Mouse (Mus musculus): ENCODE results near the gene Cdkn1c. TPM values are rescaled to one million over a fixed set of nuclear protein-coding genes. Genes with fewer than 3 reads are reported as not detected.
A peak's percentile ranks its signal among the peaks of the same experiment; 100 is the strongest.

Cdkn1c gene
- polyA plus RNA-seq, 1 experiment from 2014 or later: 672 TPM

DNA sequence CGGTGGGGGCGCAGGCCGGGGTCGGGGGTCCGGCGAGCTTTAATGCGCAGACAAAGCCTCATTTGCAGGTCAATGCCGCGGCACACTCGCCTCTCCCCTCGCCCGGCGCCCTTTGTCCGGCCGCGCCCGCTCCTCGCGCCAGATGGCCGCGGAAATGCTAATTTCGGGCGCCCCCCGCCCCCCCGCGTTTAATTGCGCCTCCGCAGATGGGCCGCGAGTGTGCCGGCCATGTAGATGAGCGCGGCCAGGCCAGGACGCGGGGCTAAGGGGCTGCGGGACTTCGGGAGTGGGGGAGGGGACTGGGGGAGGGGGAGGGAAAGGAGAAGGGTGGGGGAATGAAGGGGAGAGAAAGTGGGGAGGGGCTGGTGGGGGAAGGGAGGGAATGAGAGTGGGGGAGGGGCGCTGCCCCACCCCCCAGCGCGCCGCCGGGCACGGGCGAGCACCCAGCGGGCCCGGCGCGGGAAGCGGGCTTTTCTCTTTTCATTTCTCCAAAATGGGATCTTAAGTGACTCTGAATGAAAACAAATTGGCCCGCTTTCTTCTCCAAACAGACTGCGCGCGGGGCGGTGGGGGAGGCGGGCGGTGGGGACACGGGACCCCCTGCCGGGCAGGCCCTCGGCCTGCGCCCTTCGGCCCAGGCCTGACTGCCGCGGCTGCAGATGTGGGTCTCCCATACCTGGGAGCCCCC is 22.8 kb downstream of the Cdkn1c start:
- DNase-seq (ENCODE audit: low spot score): peak; percentile 76
- WGBS: 2% methylated on average over 59 of the region's 63 CpGs
- H3K36me3 ChIP-seq (ENCODE audit: control insufficient read depth, insufficient read depth, low read length): no peaks in the 10 kb centered on the region
- ATAC-seq (replicated peaks; ENCODE audit: low FRiP score, low TSS enrichment, low read depth): peak; percentile 70
- H3K4me1 ChIP-seq (replicated peaks; ENCODE audit: control insufficient read depth, insufficient read depth, low read length): peaks cover 14% of the 10 kb centered on the region; the same call in 1 of the 2 replicates
- no peaks in the 10 kb centered on the region for H3K9me3 ChIP-seq (ENCODE audit: control insufficient read depth, low read length)
- peak overlapping the region; percentile 39; the same call in 1 of the 2 replicates for H3K27ac ChIP-seq (ENCODE audit: low read depth)
- H3K4me3 ChIP-seq (ENCODE audit: low read depth, low read length): peak overlapping the region; percentile 44
- peak overlapping the region; percentile 96 for H3K4me2 ChIP-seq (ENCODE audit: low read length)
- H3K27me3 ChIP-seq (replicated peaks; ENCODE audit: control insufficient read depth, insufficient read depth, low read length): no peaks in the 10 kb centered on the region
- H3K9ac ChIP-seq (ENCODE audit: low read length): peak overlapping the region; percentile 70

DNA sequence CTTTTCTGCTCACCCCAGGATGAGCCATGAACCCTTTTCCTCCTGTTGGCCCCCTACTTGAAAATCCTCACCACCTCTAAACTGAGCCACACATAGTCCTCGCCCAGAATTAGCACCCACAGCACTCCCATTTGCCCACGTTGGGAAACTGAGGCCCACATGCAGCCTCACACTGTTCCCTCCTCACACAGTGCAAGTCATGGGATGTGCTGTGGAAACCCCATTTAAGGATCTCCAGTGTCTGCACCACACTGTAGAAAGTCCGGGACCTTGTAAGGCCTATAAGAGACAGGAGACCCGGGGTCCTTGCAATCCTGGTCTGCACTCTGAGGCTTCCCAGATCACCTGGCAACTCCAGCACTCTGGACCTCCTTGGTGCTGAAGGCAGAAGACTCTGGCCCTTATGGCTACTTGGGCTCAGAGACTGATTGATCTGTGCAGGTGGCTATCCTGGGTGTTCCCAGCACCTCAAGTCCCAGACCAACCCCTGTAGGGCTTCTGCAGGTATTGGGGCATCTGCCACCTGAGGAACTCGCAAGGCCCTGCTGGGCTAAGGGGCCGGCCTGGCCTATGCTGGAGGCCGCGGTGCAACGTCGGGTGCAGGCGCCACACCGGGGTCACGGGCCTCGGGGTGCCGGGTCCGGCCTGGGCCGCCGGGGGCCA is 23.5 kb downstream of the Cdkn1c start:
- peak overlapping the region; percentile 70 for H3K9ac ChIP-seq (ENCODE audit: low read length)
- peak overlapping the region; percentile 96 for H3K4me2 ChIP-seq (ENCODE audit: low read length)
- no peaks in the 10 kb centered on the region for H3K36me3 ChIP-seq (ENCODE audit: control insufficient read depth, insufficient read depth, low read length)
- H3K9me3 ChIP-seq (ENCODE audit: control insufficient read depth, low read length): no peaks in the 10 kb centered on the region
- 21% methylated on average over 18 of the region's 18 CpGs for WGBS
- H3K27me3 ChIP-seq (replicated peaks; ENCODE audit: control insufficient read depth, insufficient read depth, low read length): no peaks in the 10 kb centered on the region
- H3K27ac ChIP-seq (ENCODE audit: low read depth): peak overlapping the region; percentile 39; the same call in 1 of the 2 replicates
- peak overlapping the region; percentile 44 for H3K4me3 ChIP-seq (ENCODE audit: low read depth, low read length)
- peak; percentile 64 for ATAC-seq (replicated peaks; ENCODE audit: low FRiP score, low TSS enrichment, low read depth)
- DNase-seq (ENCODE audit: low spot score): peak; percentile 74
- peaks cover 14% of the 10 kb centered on the region; the same call in 1 of the 2 replicates for H3K4me1 ChIP-seq (replicated peaks; ENCODE audit: control insufficient read depth, insufficient read depth, low read length)

- Histone ChIP-seq H3K36me3 (ENCODE audit: control insufficient read depth, insufficient read depth, low read length) (no peaks in the 10 kb centered on the region), H3K9me3 (ENCODE audit: control insufficient read depth, low read length) (no peaks in the 10 kb centered on the region), H3K4me2 (ENCODE audit: low read length) (no peak overlapping the region), H3K27ac (ENCODE audit: low read depth) (no peak overlapping the region), H3K9ac (ENCODE audit: low read length) (no peak overlapping the region), H3K4me1 (replicated peaks; ENCODE audit: control insufficient read depth, insufficient read depth, low read length) (peaks cover 6% of the 10 kb centered on the region; the same call in 1 of the 2 replicates), H3K27me3 (replicated peaks; ENCODE audit: control insufficient read depth, insufficient read depth, low read length) (no peaks in the 10 kb centered on the region), H3K4me3 (ENCODE audit: low read depth, low read length) (no peak overlapping the region)
- DNase-seq (ENCODE audit: low spot score) (no peak), ATAC-seq (replicated peaks; ENCODE audit: low FRiP score, low TSS enrichment, low read depth) (no peak)
- WGBS: 74% methylated on average over 7 of the region's 7 CpGs
Measured at GRCm38 (mm10) chr7:143433331-143433730, 27.5 kb downstream of the Cdkn1c start.

DNA sequence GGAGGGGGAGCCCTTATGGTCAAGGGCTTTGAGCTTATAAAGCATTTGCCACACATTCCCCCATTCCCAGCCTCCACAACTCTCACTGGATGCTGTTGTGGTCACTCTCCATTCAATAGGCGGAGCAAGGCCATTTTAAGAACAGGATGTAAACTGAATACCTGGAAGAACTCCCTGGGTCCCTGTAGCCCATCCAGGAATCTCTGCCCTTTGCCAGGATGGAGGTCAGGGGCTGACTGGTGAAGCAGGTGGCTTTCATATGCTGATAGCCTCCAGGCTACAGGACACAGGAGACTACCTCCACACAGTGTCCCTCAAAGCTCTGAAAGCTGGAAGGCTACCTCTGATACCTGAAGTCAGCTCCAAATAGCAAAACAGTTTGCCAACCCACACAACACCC is 28.2 kb downstream of the Cdkn1c start:
- no peaks in the 10 kb centered on the region for H3K9me3 ChIP-seq (ENCODE audit: control insufficient read depth, low read length)
- no peak overlapping the region for H3K4me3 ChIP-seq (ENCODE audit: low read depth, low read length)
- no peaks in the 10 kb centered on the region for H3K36me3 ChIP-seq (ENCODE audit: control insufficient read depth, insufficient read depth, low read length)
- 73% methylated on average over 1 of the region's 1 CpGs for WGBS
- peaks cover 3% of the 10 kb centered on the region; the same call in 1 of the 2 replicates for H3K4me1 ChIP-seq (replicated peaks; ENCODE audit: control insufficient read depth, insufficient read depth, low read length)
- ATAC-seq (replicated peaks; ENCODE audit: low FRiP score, low TSS enrichment, low read depth) (no peak), DNase-seq (ENCODE audit: low spot score) (no peak)
- no peak overlapping the region for H3K27ac ChIP-seq (ENCODE audit: low read depth)
- H3K27me3 ChIP-seq (replicated peaks; ENCODE audit: control insufficient read depth, insufficient read depth, low read length): no peaks in the 10 kb centered on the region
- no peak overlapping the region for H3K4me2 ChIP-seq (ENCODE audit: low read length)
- no peak overlapping the region for H3K9ac ChIP-seq (ENCODE audit: low read length)

DNA sequence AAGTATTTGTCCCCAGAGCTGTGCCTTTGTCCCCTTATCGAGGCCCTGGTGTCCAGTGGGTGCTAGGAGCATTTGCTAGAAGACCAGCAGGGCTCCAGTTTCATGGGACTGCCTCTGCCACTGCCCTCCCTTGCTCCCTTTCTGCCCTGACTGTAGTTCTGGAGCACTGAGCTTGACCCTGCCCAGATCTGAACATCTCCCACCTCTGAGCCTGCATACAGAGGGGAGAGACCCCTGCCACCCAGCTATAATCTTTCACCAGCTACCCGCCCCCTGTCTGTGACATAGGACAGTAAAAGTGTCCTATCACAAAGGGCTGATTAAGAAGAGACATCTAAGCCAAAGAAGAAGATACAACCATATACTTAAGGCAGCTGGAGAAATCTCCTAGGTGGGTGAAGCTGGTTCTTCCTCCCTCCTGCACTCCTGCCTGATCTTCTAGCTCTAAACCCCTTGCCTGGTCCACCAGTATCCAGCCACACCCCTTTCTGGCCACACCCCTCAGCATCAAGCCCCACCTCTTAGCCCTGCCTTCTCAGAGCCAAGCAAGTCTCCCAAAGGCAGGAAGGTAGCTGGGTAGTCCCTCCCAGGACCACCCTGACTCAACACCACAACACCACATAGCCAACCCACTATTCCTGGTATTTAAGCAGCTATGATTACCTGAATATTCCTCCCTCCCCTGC is 31.9 kb downstream of the Cdkn1c start:
- no peaks in the 10 kb centered on the region for H3K9me3 ChIP-seq (ENCODE audit: control insufficient read depth, low read length)

DNA sequence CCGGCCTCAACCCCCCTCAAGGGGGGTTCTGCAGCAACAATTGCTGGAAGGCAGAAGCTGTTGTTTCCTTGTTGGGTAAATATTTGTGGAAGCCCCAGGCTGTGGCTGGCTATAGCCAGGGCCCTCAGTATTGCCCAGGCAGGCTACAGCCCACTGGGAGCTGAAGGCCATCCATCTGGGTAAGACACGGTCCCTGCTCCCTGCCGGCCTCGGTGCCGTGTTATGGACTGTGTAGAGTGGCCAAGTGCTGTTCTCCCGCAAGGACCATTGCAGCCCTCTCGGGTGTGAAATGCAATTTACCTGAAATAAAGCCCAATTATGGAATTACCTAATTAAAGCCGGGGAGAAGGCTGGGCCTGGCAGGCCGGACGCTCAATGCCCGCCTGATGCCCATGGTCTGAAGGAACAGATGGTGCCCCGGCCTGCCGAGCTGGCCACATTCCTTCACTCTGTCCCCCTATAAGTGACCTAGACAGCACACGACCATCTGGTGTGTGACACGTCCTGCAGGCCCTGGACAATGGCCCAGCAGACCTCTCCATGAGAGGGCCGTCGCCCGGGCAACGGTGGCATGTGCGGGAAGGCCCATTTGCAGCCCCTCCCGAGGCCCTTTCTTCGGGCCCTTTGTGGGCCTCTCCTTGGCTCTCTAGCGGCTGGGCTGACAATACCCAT is 32.6 kb downstream of the Cdkn1c start:
- Histone ChIP-seq H3K27ac (ENCODE audit: low read depth) (no peak overlapping the region), H3K4me3 (ENCODE audit: low read depth, low read length) (no peak overlapping the region), H3K36me3 (ENCODE audit: control insufficient read depth, insufficient read depth, low read length) (no peaks in the 10 kb centered on the region), H3K9me3 (ENCODE audit: control insufficient read depth, low read length) (no peaks in the 10 kb centered on the region), H3K4me1 (replicated peaks; ENCODE audit: control insufficient read depth, insufficient read depth, low read length) (no peaks in the 10 kb centered on the region), H3K27me3 (replicated peaks; ENCODE audit: control insufficient read depth, insufficient read depth, low read length) (no peaks in the 10 kb centered on the region), H3K4me2 (ENCODE audit: low read length) (no peak overlapping the region), H3K9ac (ENCODE audit: low read length) (no peak overlapping the region)
- DNase-seq (ENCODE audit: low spot score): no peak
- no peak for ATAC-seq (replicated peaks; ENCODE audit: low FRiP score, low TSS enrichment, low read depth)
- WGBS: 63% methylated on average over 23 of the region's 23 CpGs

More for the DNA sequence above, 31.9 kb downstream of the Cdkn1c start:
- DNase-seq (ENCODE audit: low spot score): no peak
- Histone ChIP-seq H3K4me2 (ENCODE audit: low read length) (no peak overlapping the region), H3K27me3 (replicated peaks; ENCODE audit: control insufficient read depth, insufficient read depth, low read length) (no peaks in the 10 kb centered on the region), H3K9ac (ENCODE audit: low read length) (no peak overlapping the region), H3K27ac (ENCODE audit: low read depth) (no peak overlapping the region), H3K4me3 (ENCODE audit: low read depth, low read length) (no peak overlapping the region), H3K4me1 (replicated peaks; ENCODE audit: control insufficient read depth, insufficient read depth, low read length) (no peaks in the 10 kb centered on the region), H3K36me3 (ENCODE audit: control insufficient read depth, insufficient read depth, low read length) (no peaks in the 10 kb centered on the region)
- no peak for ATAC-seq (replicated peaks; ENCODE audit: low FRiP score, low TSS enrichment, low read depth)
- WGBS: 62% methylated on average over 2 of the region's 2 CpGs

DNA sequence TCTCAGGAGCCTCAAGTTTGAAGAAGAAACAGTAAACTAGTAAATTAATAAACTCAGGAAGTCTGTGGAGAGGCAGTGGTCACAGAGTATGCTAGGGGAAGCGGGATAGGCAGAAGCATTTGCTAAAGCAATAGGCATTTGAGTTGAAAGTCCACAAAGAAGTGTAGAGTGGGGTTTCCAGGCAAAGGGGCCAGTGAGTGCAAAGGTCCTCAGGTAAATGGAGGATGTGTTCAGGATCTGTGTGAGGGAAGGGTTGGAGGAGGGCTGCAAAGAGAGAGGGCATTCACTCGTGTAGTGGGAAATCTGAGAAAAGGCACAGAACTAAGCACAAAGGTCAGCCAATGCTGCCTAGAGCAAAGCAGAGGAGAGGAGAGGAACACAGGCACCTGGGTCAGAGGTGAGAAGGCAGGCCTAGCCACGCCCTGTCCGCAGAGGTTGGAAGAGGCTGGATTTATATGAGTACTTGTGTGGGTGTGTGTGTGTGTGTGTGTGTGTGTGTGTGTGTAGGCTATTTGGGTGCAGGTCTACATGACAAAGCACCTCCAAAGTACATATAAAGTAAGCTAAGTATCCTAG is 41.2 kb downstream of the Cdkn1c start:
- Histone ChIP-seq H3K9ac (ENCODE audit: low read length) (no peak overlapping the region), H3K9me3 (ENCODE audit: control insufficient read depth, low read length) (no peaks in the 10 kb centered on the region), H3K36me3 (ENCODE audit: control insufficient read depth, insufficient read depth, low read length) (no peaks in the 10 kb centered on the region), H3K4me2 (ENCODE audit: low read length) (no peak overlapping the region), H3K4me1 (replicated peaks; ENCODE audit: control insufficient read depth, insufficient read depth, low read length) (peaks cover 7% of the 10 kb centered on the region), H3K4me3 (ENCODE audit: low read depth, low read length) (no peak overlapping the region), H3K27ac (ENCODE audit: low read depth) (no peak overlapping the region), H3K27me3 (replicated peaks; ENCODE audit: control insufficient read depth, insufficient read depth, low read length) (no peaks in the 10 kb centered on the region)
- ATAC-seq (replicated peaks; ENCODE audit: low FRiP score, low TSS enrichment, low read depth) (no peak), DNase-seq (ENCODE audit: low spot score) (no peak)
- 73% methylated on average over 4 of the region's 4 CpGs for WGBS

GRCm38 (mm10) chr7:143417875-143418274 is 43.0 kb downstream of the Cdkn1c start:
- 47% methylated on average over 5 of the region's 5 CpGs for WGBS

More at GRCm38 (mm10) chr7:143417875-143418274, 43.0 kb downstream of the Cdkn1c start:
- no peak; the same call in 1 of the 2 replicates for ATAC-seq (replicated peaks; ENCODE audit: low FRiP score, low TSS enrichment, low read depth)
- Histone ChIP-seq H3K27ac (ENCODE audit: low read depth) (peak overlapping the region; percentile 41; the same call in 1 of the 2 replicates), H3K4me2 (ENCODE audit: low read length) (no peak overlapping the region), H3K36me3 (ENCODE audit: control insufficient read depth, insufficient read depth, low read length) (no peaks in the 10 kb centered on the region), H3K9ac (ENCODE audit: low read length) (no peak overlapping the region), H3K4me3 (ENCODE audit: low read depth, low read length) (no peak overlapping the region), H3K9me3 (ENCODE audit: control insufficient read depth, low read length) (no peaks in the 10 kb centered on the region), H3K4me1 (replicated peaks; ENCODE audit: control insufficient read depth, insufficient read depth, low read length) (peaks cover 10% of the 10 kb centered on the region), H3K27me3 (replicated peaks; ENCODE audit: control insufficient read depth, insufficient read depth, low read length) (no peaks in the 10 kb centered on the region)
- no peak for DNase-seq (ENCODE audit: low spot score)
